Mouse (Mus musculus) intestine, embryonic 16.5 days (tissue): ENCODE results near the gene Sema4b. TPM values are rescaled to one million over a fixed set of nuclear protein-coding genes. Genes with fewer than 3 reads are reported as not detected.

Experiments
- ATAC-seq: fragments of 200-750 bp; cut with Nextera tagmentation; 2 replicates; pipeline ENCODE4 v1.8.0; 2017; ENCODE audit warnings: moderate TSS enrichment, moderate library complexity
- H3K27ac ChIP-seq: fragments of 300-500 bp; sonication (generic); 2 replicates; pipeline ENCODE4 v1.5.1; 2014; ENCODE audit warnings: mild to moderate bottlenecking, low read length
- H3K27me3 ChIP-seq: fragments of 300-500 bp; sonication (generic); replicated peaks from 2 replicates; pipeline ENCODE4 v1.6.1; 2014; ENCODE audit warnings: low read length, control low read depth, mixed read lengths; ENCODE audit not compliant: control insufficient read depth, insufficient read depth
- H3K36me3 ChIP-seq: fragments of 300-500 bp; sonication (generic); 2 replicates; pipeline ENCODE4 v1.6.1; 2014; ENCODE audit warnings: low read length, control low read depth; ENCODE audit not compliant: control insufficient read depth, insufficient read depth
- H3K4me1 ChIP-seq: fragments of 300-500 bp; sonication (generic); 2 replicates; pipeline ENCODE4 v1.6.1; 2014; ENCODE audit warnings: low read length, control low read depth, mixed read lengths; ENCODE audit not compliant: control insufficient read depth, insufficient read depth
- H3K4me2 ChIP-seq: fragments of 300-500 bp; sonication (generic); 2 replicates; pipeline ENCODE4 v1.6.1; 2014; ENCODE audit warnings: low read depth, low read length, control low read depth
- H3K4me3 ChIP-seq: fragments of 300-500 bp; sonication (generic); 2 replicates; pipeline ENCODE4 v1.5.1; 2014; ENCODE audit warnings: mild to moderate bottlenecking, low read length
- H3K9ac ChIP-seq: fragments of 300-500 bp; sonication (generic); 2 replicates; pipeline ENCODE4 v1.6.1; 2014; ENCODE audit warnings: low read depth, low read length
- H3K9me3 ChIP-seq: fragments of 300-500 bp; sonication (generic); 2 replicates; pipeline ENCODE4 v1.6.1; 2016; ENCODE audit warnings: low read length, control low read depth; ENCODE audit not compliant: control insufficient read depth
- WGBS: fragments of 180-500 bp; shearing (Covaris S2); extraction: QIAGEN DNeasy Blood & Tissue Kit; methylation state at CpG from one replicate; pipeline ENCODE4 v1.1.7; 2014; 5-methylcytosine and 5-hydroxymethylcytosine counted together
- polyA plus RNA-seq: library from polyadenylated mRNA; unstranded; fragments of >200 nt; fragmentation: Nextera tagmentation; extraction: Ambion mirVana; gene quantifications from 2 replicates; pipeline ENCODE4 v1.2.1, GENCODE M21; 2015

Sema4b gene
- polyA plus RNA-seq, 1 experiment from 2014 or later: 14.9 TPM

- WGBS: 89% methylated on average over 9 of the region's 9 CpGs
- no peak overlapping the region for H3K27ac ChIP-seq
- H3K4me1 ChIP-seq: 0 out of 2 replicates have a peak, but pooled peaks cover 2% of the 10 kb centered on the region
- H3K4me2 ChIP-seq: no peak overlapping the region
- no peak for ATAC-seq
- H3K36me3 ChIP-seq: 0 out of 2 replicates have a peak, but pooled peaks cover 15% of the 10 kb centered on the region
- H3K9ac ChIP-seq: no peak overlapping the region
- no peak overlapping the region for H3K4me3 ChIP-seq
- no peaks in the 10 kb centered on the region for H3K27me3 ChIP-seq
- no peaks in the 10 kb centered on the region for H3K9me3 ChIP-seq
Observed at GRCm38 (mm10) chr7:80218666-80219065, 32.0 kb downstream of the Sema4b start.

- 0 out of 2 replicates have a peak, but pooled peaks cover under 1% of the 10 kb centered on the region for H3K4me1 ChIP-seq
- ATAC-seq: no peak
- 94% methylated on average over 9 of the region's 9 CpGs for WGBS
- H3K27ac ChIP-seq: no peak overlapping the region
- no peak overlapping the region for H3K9ac ChIP-seq
- no peak overlapping the region for H3K4me2 ChIP-seq
- H3K27me3 ChIP-seq: no peaks in the 10 kb centered on the region
- no peaks in the 10 kb centered on the region for H3K9me3 ChIP-seq
- H3K36me3 ChIP-seq: peaks cover 22% of the 10 kb centered on the region; the same call in 1 of the 2 replicates
- no peak overlapping the region for H3K4me3 ChIP-seq
Observed at GRCm38 (mm10) chr7:80220237-80220797, 33.7 kb downstream of the Sema4b start.

- H3K27me3 ChIP-seq: no peaks in the 10 kb centered on the region
- H3K36me3 ChIP-seq: peaks cover 22% of the 10 kb centered on the region; the same call in 1 of the 2 replicates
- no peak overlapping the region for H3K4me2 ChIP-seq
- H3K27ac ChIP-seq: no peak overlapping the region
- WGBS: 83% methylated on average over 4 of the region's 4 CpGs
- H3K4me1 ChIP-seq: no peaks in the 10 kb centered on the region
- no peaks in the 10 kb centered on the region for H3K9me3 ChIP-seq
- ATAC-seq: no peak
- no peak overlapping the region for H3K9ac ChIP-seq
- no peak overlapping the region for H3K4me3 ChIP-seq
Observed at GRCm38 (mm10) chr7:80221179-80221750, 34.6 kb downstream of the Sema4b start.

DNA sequence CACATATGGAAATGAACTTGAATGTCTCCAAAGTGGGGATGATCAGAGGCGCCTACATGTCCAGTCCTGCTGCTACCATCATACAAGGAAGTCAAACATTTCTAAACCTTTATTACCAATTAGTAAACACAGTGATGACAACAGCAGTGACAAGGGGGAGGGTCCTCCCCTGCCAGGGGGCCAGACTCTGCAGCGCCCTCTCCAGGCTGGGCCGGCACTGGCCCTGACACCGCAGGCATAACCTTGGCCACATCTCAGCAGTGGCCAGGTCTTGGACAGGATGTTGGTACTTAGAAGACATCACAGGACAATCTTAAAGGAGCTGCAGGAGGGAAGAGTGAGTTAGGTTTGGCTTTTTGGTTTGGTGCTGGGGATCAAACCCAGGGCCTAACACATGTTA lies 40.4 kb downstream of the Sema4b start:
- Histone ChIP-seq H3K4me1 (peaks cover 3% of the 10 kb centered on the region; the same call in 1 of the 2 replicates), H3K4me2 (no peak overlapping the region), H3K9me3 (no peaks in the 10 kb centered on the region), H3K27me3 (no peaks in the 10 kb centered on the region), H3K9ac (no peak overlapping the region), H3K4me3 (no peak overlapping the region), H3K27ac (no peak overlapping the region), H3K36me3 (peaks cover 17% of the 10 kb centered on the region; the same call in 1 of the 2 replicates)
- WGBS: 91% methylated on average over 4 of the region's 4 CpGs
- no peak for ATAC-seq

GRCm38 (mm10) chr7:80230196-80230595 lies 43.6 kb downstream of the Sema4b start:
- H3K27me3 ChIP-seq: no peaks in the 10 kb centered on the region
- no peak overlapping the region for H3K27ac ChIP-seq
- peak overlapping the region; percentile 4; the same call in 1 of the 2 replicates for H3K4me3 ChIP-seq
- 0 out of 2 replicates have a peak overlapping the region, but pooled peaks have one; percentile 61 for H3K4me2 ChIP-seq
- ATAC-seq: no peak
- H3K36me3 ChIP-seq: peaks cover 11% of the 10 kb centered on the region; the same call in 1 of the 2 replicates
- peaks cover 7% of the 10 kb centered on the region for H3K4me1 ChIP-seq
- no peaks in the 10 kb centered on the region for H3K9me3 ChIP-seq
- H3K9ac ChIP-seq: peak overlapping the region; percentile 27; the same call in 1 of the 2 replicates
- WGBS: 60% methylated on average over 6 of the region's 6 CpGs

DNA sequence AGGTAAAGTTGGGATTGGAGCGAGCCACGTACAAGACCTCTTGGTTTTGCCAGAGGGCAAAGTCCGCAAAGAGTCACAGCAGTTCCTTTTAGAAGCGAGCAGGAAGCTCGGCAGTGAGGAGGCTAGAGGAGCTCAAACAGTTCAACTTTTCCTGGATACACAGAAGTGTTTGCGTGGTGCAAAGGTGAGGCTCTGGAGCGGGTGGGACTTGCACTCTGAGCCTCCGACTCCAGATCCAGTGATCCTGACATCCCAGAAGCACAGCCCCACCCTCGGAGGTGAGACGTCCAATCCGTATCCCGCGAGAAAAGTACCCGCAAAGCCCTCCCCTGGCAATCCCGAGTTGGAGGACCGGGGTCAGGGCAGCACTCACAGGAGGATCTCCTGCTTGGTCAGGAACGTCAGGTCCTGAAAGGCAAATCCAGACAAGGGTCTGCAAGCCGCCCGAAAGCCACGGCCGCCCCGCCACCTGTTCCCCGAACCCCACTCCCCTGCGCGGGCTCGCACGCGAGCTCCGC lies 45.4 kb downstream of the Sema4b start:
- Histone ChIP-seq H3K9me3 (no peaks in the 10 kb centered on the region), H3K4me1 (peaks cover 7% of the 10 kb centered on the region), H3K4me2 (peak overlapping the region; percentile 61), H3K27ac (peak overlapping the region; percentile 93), H3K9ac (peak overlapping the region; percentile 78), H3K36me3 (peaks cover 9% of the 10 kb centered on the region; the same call in 1 of the 2 replicates), H3K4me3 (peak overlapping the region; percentile 78), H3K27me3 (no peaks in the 10 kb centered on the region)
- peak; percentile 75 for ATAC-seq
- WGBS: under 1% methylated on average over 29 of the region's 29 CpGs

DNA sequence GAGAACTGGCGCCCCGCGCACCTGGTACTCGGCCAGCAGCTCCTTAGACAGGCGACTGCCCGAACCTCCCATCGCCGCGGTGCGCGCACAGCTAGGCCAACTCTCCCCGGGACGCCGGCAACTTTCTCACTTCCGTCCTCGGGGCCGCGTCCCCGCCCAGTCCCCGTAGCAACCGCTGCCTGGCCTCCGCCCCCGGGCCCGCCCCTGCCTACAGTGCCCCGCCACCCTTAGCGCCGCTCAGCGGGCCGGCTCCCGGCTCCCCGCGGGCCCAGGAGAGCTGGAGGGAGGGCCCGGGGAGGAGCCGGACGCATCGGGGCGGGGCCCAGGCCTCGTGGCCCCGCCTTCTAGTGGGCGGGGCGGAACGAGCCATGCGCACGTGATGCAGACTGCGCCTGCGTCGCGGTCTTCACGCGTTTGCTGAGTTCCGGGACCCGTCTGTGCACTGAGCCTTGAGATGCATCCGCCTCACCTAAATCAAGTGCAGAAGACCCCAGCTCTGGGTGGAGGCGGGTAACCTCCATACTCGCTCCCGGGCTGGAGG lies 45.9 kb downstream of the Sema4b start, which contains the start of the genes Cib1 and Gdpgp1:
Cib1 (minus strand) TSS at position 325 of the 541 bp plus-strand sequence.
Gdpgp1 (plus strand) TSS at position 377 of the 541 bp plus-strand sequence.
- ATAC-seq: peak; percentile 99
- peaks cover 7% of the 10 kb centered on the region for H3K4me1 ChIP-seq
- WGBS: under 1% methylated on average over 56 of the region's 56 CpGs

GRCm38 (mm10) chr7:80233799-80234198 lies 47.2 kb downstream of the Sema4b start:
- H3K4me2 ChIP-seq: peak overlapping the region; percentile 59
- H3K27me3 ChIP-seq: no peaks in the 10 kb centered on the region
- no peak for ATAC-seq
- no peaks in the 10 kb centered on the region for H3K9me3 ChIP-seq
- peaks cover 7% of the 10 kb centered on the region for H3K4me1 ChIP-seq
- H3K4me3 ChIP-seq: peak overlapping the region; percentile 78
- H3K36me3 ChIP-seq: peaks cover 6% of the 10 kb centered on the region; the same call in 1 of the 2 replicates
- WGBS: 56% methylated on average over 9 of the region's 9 CpGs
- no peak overlapping the region for H3K27ac ChIP-seq
- peak overlapping the region; percentile 75; the same call in 1 of the 2 replicates for H3K9ac ChIP-seq

More for the DNA sequence above, 45.9 kb downstream of the Sema4b start, which contains the start of the genes Cib1 and Gdpgp1:
- peak within 1 kb of the TSS; percentile 61 for H3K4me2 ChIP-seq
- no peaks in the 10 kb centered on the region for H3K9me3 ChIP-seq
- H3K4me3 ChIP-seq: peak within 1 kb of the TSS; percentile 78
- H3K36me3 ChIP-seq: 0 out of 2 replicates have a peak, but pooled peaks cover 4% of the 10 kb centered on the region
- peak within 1 kb of the TSS; percentile 78 for H3K9ac ChIP-seq
- no peaks in the 10 kb centered on the region for H3K27me3 ChIP-seq
- peak within 1 kb of the TSS; percentile 93 for H3K27ac ChIP-seq

- WGBS: 88% methylated on average over 10 of the region's 10 CpGs
- no peaks in the 10 kb centered on the region for H3K27me3 ChIP-seq
- H3K4me3 ChIP-seq: no peak overlapping the region
Observed at GRCm38 (mm10) chr7:80238542-80238941, 51.9 kb downstream of the Sema4b start.

More at GRCm38 (mm10) chr7:80238542-80238941, 51.9 kb downstream of the Sema4b start:
- Histone ChIP-seq H3K9me3 (no peaks in the 10 kb centered on the region), H3K36me3 (peaks cover 12% of the 10 kb centered on the region), H3K9ac (no peak overlapping the region), H3K4me1 (peaks cover 4% of the 10 kb centered on the region; the same call in 1 of the 2 replicates), H3K4me2 (no peak overlapping the region), H3K27ac (no peak overlapping the region)
- ATAC-seq: no peak
